Mouse (Mus musculus) ovary, adult 2 months (tissue): Measurements from ENCODE around the gene Celsr3. TPM values are rescaled to one million over a fixed set of nuclear protein-coding genes. Genes with fewer than 3 reads are reported as not detected.

Source experiments
- polyA plus RNA-seq: library from polyadenylated mRNA; depleted of rRNA; stranded (reverse); fragments of >200 nt; gene quantifications from 2 replicates; pipeline ENCODE4 v1.2.3, GENCODE M21; 2012; rRNA removed

The Celsr3 gene
- 0.10 and 0.60 TPM in 2 replicates for polyA plus RNA-seq

DNA sequence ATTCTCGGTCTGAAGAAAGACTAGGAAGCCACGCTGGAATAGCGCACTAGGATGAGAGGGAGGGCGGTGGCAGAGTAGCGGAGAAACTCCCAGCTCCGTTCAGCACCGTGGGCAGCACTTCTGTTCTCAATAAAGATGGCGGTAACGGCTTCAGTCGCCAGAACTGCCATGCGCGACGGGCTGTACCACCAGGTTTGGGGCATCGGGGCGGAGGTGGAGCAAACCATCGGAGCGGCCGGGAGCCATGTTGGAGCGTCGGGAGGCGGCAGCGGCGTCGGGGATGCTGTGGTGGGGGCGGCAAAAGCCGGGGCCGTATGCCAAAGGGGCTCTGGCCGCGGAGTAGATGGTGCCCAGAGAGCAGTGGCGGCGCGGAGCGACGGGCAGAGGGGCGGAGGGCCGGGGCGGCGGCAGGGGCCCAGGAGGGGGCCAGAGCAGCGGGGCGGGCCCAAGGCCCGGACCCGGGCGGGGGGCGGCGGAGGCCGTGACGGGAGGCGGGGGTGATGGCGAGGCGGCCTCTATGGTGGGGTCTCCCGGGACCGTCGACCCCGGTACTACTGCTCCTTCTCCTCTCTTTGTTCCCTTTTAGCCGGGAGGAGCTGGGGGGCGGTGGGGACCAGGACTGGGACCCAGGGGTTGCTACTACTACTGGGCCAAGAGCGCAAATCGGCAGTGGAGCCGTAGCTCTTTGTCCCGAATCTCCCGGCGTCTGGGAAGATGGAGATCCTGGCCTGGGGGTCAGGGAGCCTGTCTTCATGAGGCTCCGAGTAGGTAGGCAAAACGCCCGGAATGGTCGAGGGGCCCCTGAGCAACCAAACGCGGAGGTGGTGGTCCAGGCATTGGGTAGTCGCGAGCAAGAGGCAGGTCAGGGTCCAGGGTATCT lies at the start of gene Celsr3:
Gene Celsr3, plus strand, starts transcription at position 501 of the 880 bp plus-strand sequence.

DNA sequence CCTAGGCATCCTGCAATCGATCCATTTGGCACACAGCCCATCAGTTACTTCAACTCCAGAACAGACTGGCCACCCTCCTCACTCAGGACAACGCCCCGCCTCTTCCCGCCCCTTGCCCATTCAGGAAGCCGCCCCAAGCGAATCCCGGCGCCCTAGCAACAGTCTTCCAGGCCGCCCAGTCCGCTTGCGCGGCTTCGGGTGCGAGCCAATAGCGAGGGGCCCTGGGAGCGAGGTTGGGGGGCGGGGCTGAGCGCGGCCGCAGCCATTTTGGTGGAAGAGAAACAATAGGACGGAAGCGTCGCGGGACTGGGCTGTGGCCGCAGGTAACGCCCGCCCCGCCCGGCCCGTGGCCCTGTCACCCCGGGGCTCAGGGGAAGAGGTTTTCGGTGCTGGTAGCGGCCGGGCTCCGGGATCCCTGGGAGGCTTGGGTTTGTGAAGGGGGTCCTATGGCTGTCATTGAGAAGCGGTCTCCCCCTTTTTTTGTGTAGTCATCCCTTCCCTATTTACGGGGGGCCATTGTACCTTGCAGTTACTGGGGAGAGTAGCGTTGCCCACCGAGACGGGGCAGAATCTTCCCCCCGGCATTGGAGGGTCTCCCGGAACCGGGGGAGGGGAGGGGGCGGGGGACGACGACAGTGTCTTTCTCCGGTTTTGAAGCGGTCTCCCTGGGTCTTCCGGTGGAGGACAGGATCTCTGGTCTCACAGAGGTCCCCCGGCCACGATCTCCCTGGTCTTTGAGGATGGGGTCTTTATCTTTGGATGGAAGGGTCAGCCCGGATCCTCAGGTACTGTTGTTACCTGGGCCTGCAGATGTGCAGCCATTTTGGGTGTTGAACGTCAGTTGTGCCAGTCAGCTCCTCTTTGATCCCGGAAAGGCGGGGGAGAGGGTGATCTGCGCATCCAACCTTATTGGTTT lies 42.3 kb upstream of the Celsr3 start, which contains the start of gene Ip6k2:
Gene Ip6k2, plus strand, starts transcription at position 249 of the 916 bp plus-strand sequence.

DNA sequence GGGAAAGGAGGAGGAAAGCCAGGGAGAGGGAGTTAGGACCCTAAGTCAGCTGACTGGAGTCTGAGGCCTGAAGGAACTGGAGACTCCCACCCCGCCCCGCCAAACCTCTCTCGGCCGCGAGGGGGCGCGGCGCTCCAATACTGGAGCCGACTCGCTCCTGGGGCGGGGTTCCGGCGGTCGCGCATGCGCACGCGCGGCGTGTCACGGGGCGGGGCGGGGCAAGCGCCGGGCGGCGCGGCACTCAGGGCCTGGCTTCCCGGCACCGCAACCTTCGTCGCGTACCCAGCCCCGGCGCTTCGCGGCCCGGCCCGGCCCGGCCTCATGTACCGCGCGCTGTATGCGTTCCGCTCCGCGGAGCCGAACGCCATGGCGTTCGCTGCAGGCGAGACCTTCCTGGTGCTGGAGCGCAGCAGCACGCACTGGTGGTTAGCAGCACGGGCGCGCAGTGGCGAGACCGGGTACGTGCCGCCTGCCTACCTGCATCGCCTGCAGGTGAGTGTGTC lies 17.9 kb upstream of the Celsr3 start, which contains the start of gene Nckipsd:
Gene Nckipsd, plus strand, starts transcription at position 206 of the 503 bp plus-strand sequence.

DNA sequence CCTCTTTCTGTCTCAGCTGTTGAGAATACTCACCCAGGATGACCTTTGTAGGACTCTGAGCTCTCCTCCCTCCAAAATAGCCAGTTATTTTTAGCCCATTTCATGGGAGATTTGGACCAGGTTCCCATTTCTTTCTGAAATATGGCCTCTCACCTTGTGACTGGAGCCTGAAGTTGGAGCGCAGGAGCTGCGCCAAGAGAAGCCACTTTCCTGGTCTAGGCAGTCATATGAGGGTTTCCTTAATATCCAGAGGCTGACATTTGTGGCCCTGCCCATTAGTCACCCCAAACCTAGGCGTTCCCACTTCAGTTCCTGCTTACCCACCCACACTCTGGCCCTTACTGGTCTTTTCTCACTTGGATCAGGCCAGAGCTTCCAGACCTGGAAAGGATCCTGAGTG lies 26.9 kb downstream of the Celsr3 start, which contains the start of gene Slc26a6:
Gene Slc26a6, plus strand, starts transcription at position 308 of the 400 bp plus-strand sequence.

Other genes starting within 250 kb of the Celsr3 start
- gene Wdr6, start 247.6 kb upstream of the Celsr3 start, polyA plus RNA-seq: 138 and 143 TPM in 2 replicates
- 26.4 and 28.4 TPM in 2 replicates for gene P4htm, start 228.7 kb upstream of the Celsr3 start, polyA plus RNA-seq
- 31.7 and 31.8 TPM in 2 replicates for gene Arih2, start 176.9 kb upstream of the Celsr3 start, polyA plus RNA-seq
- gene Slc25a20, start 164.2 kb upstream of the Celsr3 start, polyA plus RNA-seq: 19.7 and 26.4 TPM in 2 replicates
- gene Prkar2a, start 137.0 kb upstream of the Celsr3 start, polyA plus RNA-seq: 19.8 and 24.9 TPM in 2 replicates
- 128 and 140 TPM in 2 replicates for gene Ip6k2, start 42.5 kb upstream of the Celsr3 start, polyA plus RNA-seq
- 45.7 and 67.4 TPM in 2 replicates for gene Nckipsd, start 18.0 kb upstream of the Celsr3 start, polyA plus RNA-seq
- 21.4 and 22.8 TPM in 2 replicates for gene Slc26a6, start 27.0 kb downstream of the Celsr3 start, polyA plus RNA-seq
- 0.31 TPM in 1 of 2 replicates, not detected in the other for gene Tmem89, start 88.3 kb downstream of the Celsr3 start, polyA plus RNA-seq
- gene Uqcrc1, start 110.3 kb downstream of the Celsr3 start, polyA plus RNA-seq: 658 and 727 TPM in 2 replicates
- 19.0 and 20.5 TPM in 2 replicates for gene Col7a1, start 127.3 kb downstream of the Celsr3 start, polyA plus RNA-seq
- gene Ucn2, start 159.7 kb downstream of the Celsr3 start, polyA plus RNA-seq: 0.68 and 1.5 TPM in 2 replicates
- 35.3 and 35.8 TPM in 2 replicates for gene Pfkfb4, start 165.5 kb downstream of the Celsr3 start, polyA plus RNA-seq
- 577 and 1,079 TPM in 2 replicates for gene Shisa5, start 212.2 kb downstream of the Celsr3 start, polyA plus RNA-seq
- 128 and 138 TPM in 2 replicates for gene Trex1, start 233.4 kb downstream of the Celsr3 start, polyA plus RNA-seq
- gene Atrip, start 247.8 kb downstream of the Celsr3 start, polyA plus RNA-seq: 43.3 and 45.4 TPM in 2 replicates